Mouse (Mus musculus) intestine, postnatal 0 days (tissue): ENCODE measurements at regions not wholly inside any gene's neighbourhood (a gene's known extent, or its start where the extent isn't known, plus 50 kb on each side); places are given as distances from the start of the nearest gene placed in this dataset.

ENCODE experiments used
- ATAC-seq: fragments of 200-750 bp; cut with Nextera tagmentation; 2 replicates; pipeline ENCODE4 v1.8.0; 2017; ENCODE audit warnings: mild to moderate bottlenecking, moderate TSS enrichment, moderate library complexity
- H3K27ac ChIP-seq: fragments of 300-500 bp; sonication (generic); 2 replicates; pipeline ENCODE4 v1.5.1; 2014; ENCODE audit warnings: mild to moderate bottlenecking, low read depth, low read length, moderate library complexity
- H3K27me3 ChIP-seq: fragments of 300-500 bp; sonication (generic); replicated peaks from 2 replicates; pipeline ENCODE4 v1.6.1; 2014; ENCODE audit warnings: low read length, mixed read lengths; ENCODE audit not compliant: control insufficient read depth, insufficient read depth
- H3K36me3 ChIP-seq: fragments of 300-500 bp; sonication (generic); 2 replicates; pipeline ENCODE4 v1.6.1; 2014; ENCODE audit warnings: mild to moderate bottlenecking, moderate library complexity; ENCODE audit not compliant: control insufficient read depth, insufficient read depth
- H3K4me1 ChIP-seq: fragments of 300-500 bp; sonication (generic); replicated peaks from 2 replicates; pipeline ENCODE4 v1.6.1; 2014; ENCODE audit warnings: antibody characterized with exemption, low read length, mixed read lengths; ENCODE audit not compliant: control insufficient read depth, insufficient read depth
- H3K4me2 ChIP-seq: fragments of 300-500 bp; sonication (generic); replicated peaks from 2 replicates; pipeline ENCODE4 v1.6.1; 2014; ENCODE audit warnings: low read depth, mild to moderate bottlenecking, moderate library complexity
- H3K4me3 ChIP-seq: fragments of 300-500 bp; sonication (generic); 2 replicates; pipeline ENCODE4 v1.5.1; 2014; ENCODE audit warnings: low read depth, low read length
- H3K9ac ChIP-seq: fragments of 300-500 bp; sonication (generic); 2 replicates; pipeline ENCODE4 v1.6.1; 2014; ENCODE audit warnings: mild to moderate bottlenecking, low read depth, low read length
- H3K9me3 ChIP-seq: fragments of 300-500 bp; sonication (generic); 2 replicates; pipeline ENCODE4 v1.6.1; 2016; ENCODE audit warnings: mixed run types; ENCODE audit not compliant: control insufficient read depth
- CTCF ChIP-seq: sonication (generic); IDR thresholded peaks from 2 replicates; pipeline ENCODE4 v1.5.1; 2016; ENCODE audit warnings: low read depth, mild to moderate bottlenecking, control low read depth, antibody characterized with exemption, moderate library complexity
- WGBS: fragments of 180-500 bp; shearing (Covaris S2); extraction: QIAGEN DNeasy Blood & Tissue Kit; methylation state at CpG from one replicate; pipeline ENCODE4 v1.1.7; 2014; 5-methylcytosine and 5-hydroxymethylcytosine counted together

DNA sequence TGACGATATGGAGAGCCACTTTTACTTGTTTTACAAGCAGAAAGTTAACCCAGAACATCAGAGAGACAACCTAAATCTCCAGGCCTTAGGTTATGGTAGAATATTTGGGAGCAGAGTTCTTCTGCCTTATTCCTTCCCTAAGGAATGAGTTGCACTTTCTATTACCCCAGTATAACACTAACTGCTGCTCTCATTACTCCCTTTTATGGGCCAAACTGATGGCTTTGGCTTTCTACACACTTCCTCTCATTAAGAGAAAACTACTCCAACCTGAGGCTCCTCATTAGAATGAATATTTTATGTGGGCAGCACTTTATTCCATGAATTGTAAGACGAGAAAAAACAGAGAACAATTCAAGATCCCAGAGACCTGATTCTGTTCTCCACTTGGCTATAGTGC is 289.0 kb upstream of the Tnc start:
- H3K27ac ChIP-seq, result no peak overlapping the region
- 71% methylated on average over 2 of the region's 2 CpGs for WGBS
- no peak for TF ChIP-seq CTCF

GRCm38 (mm10) chr4:64330213-64330612 is 283.4 kb upstream of the Tnc start:
- Histone ChIP-seq H3K9ac (no peak overlapping the region), H3K27me3 (no peaks in the 10 kb centered on the region), H3K36me3 (no peaks in the 10 kb centered on the region), H3K27ac (no peak overlapping the region), H3K4me2 (no peak overlapping the region), H3K4me1 (no peaks in the 10 kb centered on the region), H3K4me3 (no peak overlapping the region), H3K9me3 (no peaks in the 10 kb centered on the region)
- 47% methylated on average over 3 of the region's 3 CpGs for WGBS
- TF ChIP-seq CTCF, result no peak
- ATAC-seq, result no peak

More for the DNA sequence above, 289.0 kb upstream of the Tnc start:
- H3K4me1 ChIP-seq, result no peaks in the 10 kb centered on the region
- H3K27me3 ChIP-seq, result no peaks in the 10 kb centered on the region
- H3K9me3 ChIP-seq, result no peaks in the 10 kb centered on the region
- no peak for ATAC-seq
- H3K4me2 ChIP-seq, result no peak overlapping the region
- no peaks in the 10 kb centered on the region for H3K36me3 ChIP-seq
- H3K9ac ChIP-seq, result no peak overlapping the region
- H3K4me3 ChIP-seq, result no peak overlapping the region

DNA sequence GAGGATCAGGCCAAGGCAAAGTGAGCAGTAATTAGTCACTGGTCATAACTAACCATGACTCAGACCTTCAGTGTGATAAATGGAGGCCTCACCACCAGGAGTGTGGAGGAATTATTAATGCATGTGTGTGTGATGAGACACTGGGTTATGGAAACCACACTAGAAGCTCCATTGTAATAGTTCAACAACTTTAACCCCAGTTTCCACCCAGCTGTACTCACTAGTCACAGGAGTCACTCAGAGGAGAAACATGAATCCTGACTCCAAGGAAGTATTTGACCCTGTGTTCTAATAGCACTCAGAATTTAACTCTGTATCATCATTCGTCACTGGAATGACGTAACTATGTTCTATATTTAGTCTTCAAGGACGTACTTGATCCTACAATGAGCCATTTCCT is 277.6 kb upstream of the Tnc start:
- H3K4me1 ChIP-seq, result no peaks in the 10 kb centered on the region
- no peaks in the 10 kb centered on the region for H3K36me3 ChIP-seq
- no peak for TF ChIP-seq CTCF

GRCm38 (mm10) chr4:64316553-64317347 is 269.9 kb upstream of the Tnc start:
- no peak overlapping the region for H3K4me2 ChIP-seq
- no peak for ATAC-seq
- H3K4me3 ChIP-seq, result no peak overlapping the region
- no peaks in the 10 kb centered on the region for H3K4me1 ChIP-seq
- no peaks in the 10 kb centered on the region for H3K36me3 ChIP-seq
- H3K9me3 ChIP-seq, result no peaks in the 10 kb centered on the region
- TF ChIP-seq CTCF, result no peak
- H3K27ac ChIP-seq, result no peak overlapping the region
- H3K27me3 ChIP-seq, result no peaks in the 10 kb centered on the region
- WGBS, result 80% methylated on average over 3 of the region's 3 CpGs
- H3K9ac ChIP-seq, result no peak overlapping the region

More for the DNA sequence above, 277.6 kb upstream of the Tnc start:
- Histone ChIP-seq H3K4me2 (no peak overlapping the region), H3K4me3 (no peak overlapping the region), H3K27ac (no peak overlapping the region), H3K27me3 (no peaks in the 10 kb centered on the region), H3K9me3 (no peaks in the 10 kb centered on the region), H3K9ac (no peak overlapping the region)
- ATAC-seq, result no peak
- 26% methylated on average over 3 of the region's 3 CpGs for WGBS

DNA sequence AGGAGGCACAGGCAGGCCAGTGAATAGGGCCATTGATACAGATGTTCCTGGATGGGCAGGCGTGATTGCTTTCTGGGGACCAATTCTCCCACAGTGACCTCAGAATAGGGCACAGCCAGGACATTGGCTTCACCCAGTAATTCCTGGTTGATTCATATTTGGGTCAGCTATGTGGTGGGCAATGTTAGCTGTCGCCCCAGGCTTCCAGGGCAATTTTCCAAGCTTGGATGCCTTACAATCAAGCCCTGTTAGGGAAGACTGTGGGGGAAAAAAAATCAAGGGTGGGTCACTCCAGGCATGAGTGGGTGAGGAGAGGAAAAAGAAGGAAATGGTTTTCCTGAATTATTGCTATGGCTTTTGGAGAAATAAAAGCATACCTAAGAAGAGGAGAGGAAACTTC is 250.1 kb upstream of the Tnc start:
- Histone ChIP-seq H3K36me3 (no peaks in the 10 kb centered on the region), H3K9ac (no peak overlapping the region), H3K4me3 (no peak overlapping the region), H3K4me2 (no peak overlapping the region), H3K27ac (no peak overlapping the region), H3K9me3 (no peaks in the 10 kb centered on the region), H3K4me1 (no peaks in the 10 kb centered on the region), H3K27me3 (no peaks in the 10 kb centered on the region)
- TF ChIP-seq CTCF, result no peak
- WGBS, result 73% methylated on average over 2 of the region's 2 CpGs
- ATAC-seq, result no peak

- H3K27me3 ChIP-seq, result no peaks in the 10 kb centered on the region
- H3K4me3 ChIP-seq, result no peak overlapping the region
- no peak for ATAC-seq
- H3K27ac ChIP-seq, result no peak overlapping the region
- TF ChIP-seq CTCF, result no peak
- no peaks in the 10 kb centered on the region for H3K36me3 ChIP-seq
- no peaks in the 10 kb centered on the region for H3K4me1 ChIP-seq
- 71% methylated on average over 1 of the region's 1 CpGs for WGBS
- no peak overlapping the region for H3K9ac ChIP-seq
- H3K9me3 ChIP-seq, result no peaks in the 10 kb centered on the region
- no peak overlapping the region for H3K4me2 ChIP-seq
Observed at GRCm38 (mm10) chr4:64282471-64282870, 235.7 kb upstream of the Tnc start.
